Mouse (Mus musculus): ENCODE results near the gene Car9.
"Not testable (repeated sequence)": the region's sequence is repeated elsewhere in the genome, so short reads cannot be mapped to it uniquely, and the experiment has no call there.

Gene Car9

GRCm38 (mm10) chr4:43528487-43528886 is 21.7 kb downstream of the Car9 start:
- no peak for DNase-seq (ENCODE audit: low spot score)

- DNase-seq (ENCODE audit: low spot score): no peak
Measured at GRCm38 (mm10) chr4:43530081-43530501, 23.3 kb downstream of the Car9 start.

DNA sequence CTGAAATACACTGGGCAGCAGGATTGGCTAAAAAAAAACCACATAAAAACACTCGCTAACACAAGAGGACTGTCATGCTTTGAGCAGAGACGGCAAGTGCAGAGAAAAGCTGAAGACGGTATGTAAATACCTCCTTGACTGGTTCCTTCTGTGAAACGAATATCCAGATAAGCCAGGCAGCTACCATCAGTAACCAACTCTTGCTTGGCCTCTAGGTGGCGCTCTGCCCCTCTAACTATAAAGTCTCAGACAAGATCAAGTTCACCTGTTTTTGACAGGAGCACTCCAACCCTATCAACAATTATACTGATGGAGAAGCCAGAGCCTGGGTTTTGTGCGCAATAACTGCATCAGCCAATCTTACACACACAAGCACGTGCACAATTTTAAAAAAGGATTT is 23.8 kb downstream of the Car9 start:
- peak; percentile 65 for DNase-seq (ENCODE audit: low spot score)

DNA sequence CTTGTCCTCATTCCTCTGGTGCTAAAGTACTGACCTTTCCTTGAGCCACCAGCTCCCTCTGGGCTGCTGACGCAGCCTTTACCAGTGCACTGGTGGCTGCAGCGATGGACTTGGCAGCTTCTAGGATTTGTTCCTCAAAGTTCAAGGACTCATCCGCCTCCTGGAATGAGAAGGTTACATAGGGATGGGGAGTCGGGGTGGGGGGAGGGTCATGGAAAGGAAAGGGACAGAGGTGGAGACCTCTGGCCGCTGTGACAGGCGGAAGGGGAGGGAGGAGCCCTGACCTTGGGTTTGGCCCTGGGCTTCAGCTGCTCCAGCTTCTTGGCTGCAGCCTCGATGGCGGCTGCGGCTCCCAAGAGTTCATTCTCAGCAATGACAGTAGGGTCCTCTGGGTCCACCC is 26.5 kb downstream of the Car9 start:
- DNase-seq (ENCODE audit: low spot score): peak; percentile 62

GRCm38 (mm10) chr4:43535628-43536027 is 28.9 kb downstream of the Car9 start:
- DNase-seq (ENCODE audit: low spot score): no peak

GRCm38 (mm10) chr4:43536031-43536430 is 29.3 kb downstream of the Car9 start:
- DNase-seq (ENCODE audit: low spot score): no peak

- no peak for DNase-seq (ENCODE audit: low spot score)
Measured at GRCm38 (mm10) chr4:43542044-43542443, 35.3 kb downstream of the Car9 start.

- no peak for DNase-seq (ENCODE audit: low spot score)
Measured at GRCm38 (mm10) chr4:43546375-43547047, 39.7 kb downstream of the Car9 start.

- no peak for DNase-seq (ENCODE audit: low spot score)
Measured at GRCm38 (mm10) chr4:43547160-43547559, 40.4 kb downstream of the Car9 start.

GRCm38 (mm10) chr4:43549055-43549454 is 42.3 kb downstream of the Car9 start:
- DNase-seq (ENCODE audit: low spot score): no peak

- not testable (repeated sequence) for DNase-seq (ENCODE audit: low spot score)
Measured at GRCm38 (mm10) chr4:43551854-43552253, 45.1 kb downstream of the Car9 start.

DNA sequence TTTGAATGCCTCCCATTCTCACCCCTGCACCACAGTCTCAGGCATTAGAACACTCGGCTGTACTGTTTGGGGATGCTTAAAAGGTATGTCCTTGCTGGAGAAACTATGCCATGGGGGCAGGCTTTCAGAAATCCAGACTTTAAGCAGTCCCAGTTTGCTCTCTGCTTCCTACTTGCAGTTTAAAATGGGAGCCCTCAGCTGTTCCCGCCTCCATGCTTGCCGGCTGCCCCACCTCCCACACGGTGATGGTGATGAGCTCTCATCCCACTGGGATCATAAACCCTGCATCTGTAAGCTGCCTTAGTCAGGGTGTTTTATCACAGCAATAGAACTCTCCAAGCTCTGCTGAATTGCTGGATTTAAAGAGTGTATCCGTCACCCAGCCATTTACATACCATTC is 45.7 kb downstream of the Car9 start:
- no peak for DNase-seq (ENCODE audit: low spot score)

- no peak for DNase-seq (ENCODE audit: low spot score)
Measured at GRCm38 (mm10) chr4:43553891-43554290, 47.1 kb downstream of the Car9 start.

- no peak for DNase-seq (ENCODE audit: low spot score)
Measured at GRCm38 (mm10) chr4:43555926-43556325, 49.2 kb downstream of the Car9 start.

GRCm38 (mm10) chr4:43558028-43558630 is 51.4 kb downstream of the Car9 start:
- DNase-seq (ENCODE audit: low spot score): no peak

DNA sequence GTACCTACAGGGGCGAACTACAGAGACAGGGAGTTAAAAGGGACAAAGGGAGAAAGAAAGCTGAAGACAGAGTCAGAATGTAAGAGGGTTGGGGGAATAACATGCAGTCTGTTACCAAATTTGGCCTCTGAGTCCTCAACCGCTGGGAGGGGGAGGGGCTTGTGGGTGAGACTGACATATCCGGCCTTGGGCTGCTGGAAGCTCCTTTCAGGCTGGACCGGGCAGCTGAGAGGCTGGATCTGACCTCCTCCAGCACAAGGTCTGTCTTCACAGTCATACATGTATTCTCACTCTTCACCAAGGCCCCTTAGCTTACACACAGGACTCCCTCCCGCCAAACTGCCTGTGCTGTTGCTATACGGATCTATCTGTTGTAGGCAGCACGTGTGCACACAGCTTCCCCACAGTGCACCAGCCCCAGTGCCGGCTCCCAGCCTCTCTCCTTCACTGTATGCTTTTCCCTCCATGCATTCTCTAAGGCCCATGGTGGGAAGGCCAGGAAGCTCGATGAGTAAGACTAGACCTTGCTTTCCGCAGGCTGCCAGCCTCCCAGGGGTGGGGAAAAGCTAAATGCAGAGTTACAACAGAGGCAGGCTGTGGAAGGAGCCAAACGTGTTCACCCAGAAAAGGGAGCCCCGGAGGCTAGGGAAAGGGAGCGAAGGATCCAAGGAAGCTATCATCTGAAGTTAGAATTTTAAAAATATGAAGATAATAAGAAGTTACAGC is 52.0 kb downstream of the Car9 start:
- DNase-seq (ENCODE audit: low spot score): no peak

GRCm38 (mm10) chr4:43559519-43560242 is 52.9 kb downstream of the Car9 start:
- DNase-seq (ENCODE audit: low spot score): no peak

- DNase-seq (ENCODE audit: low spot score): no peak
Measured at GRCm38 (mm10) chr4:43560243-43560611, 53.5 kb downstream of the Car9 start.

DNA sequence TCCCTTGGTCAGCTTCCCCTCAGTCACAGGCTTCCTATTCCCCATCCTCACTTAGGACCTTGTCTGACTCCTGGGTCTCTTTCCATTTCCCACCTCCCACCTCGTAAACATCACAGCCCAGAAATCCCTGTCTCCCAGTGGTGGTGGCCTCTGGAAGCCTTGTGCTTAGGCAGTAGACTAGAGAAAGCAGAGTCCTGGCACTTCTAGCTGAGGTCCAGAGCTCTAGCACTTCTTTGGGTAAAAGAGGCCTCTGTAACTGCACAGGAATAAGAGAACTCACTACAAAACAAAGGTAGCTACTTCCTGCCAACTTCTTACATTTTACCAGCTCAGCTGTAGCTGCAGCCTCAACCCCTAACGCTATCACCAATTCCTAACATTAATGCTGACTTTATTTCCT is 54.2 kb downstream of the Car9 start:
- no peak for DNase-seq (ENCODE audit: low spot score)

DNA sequence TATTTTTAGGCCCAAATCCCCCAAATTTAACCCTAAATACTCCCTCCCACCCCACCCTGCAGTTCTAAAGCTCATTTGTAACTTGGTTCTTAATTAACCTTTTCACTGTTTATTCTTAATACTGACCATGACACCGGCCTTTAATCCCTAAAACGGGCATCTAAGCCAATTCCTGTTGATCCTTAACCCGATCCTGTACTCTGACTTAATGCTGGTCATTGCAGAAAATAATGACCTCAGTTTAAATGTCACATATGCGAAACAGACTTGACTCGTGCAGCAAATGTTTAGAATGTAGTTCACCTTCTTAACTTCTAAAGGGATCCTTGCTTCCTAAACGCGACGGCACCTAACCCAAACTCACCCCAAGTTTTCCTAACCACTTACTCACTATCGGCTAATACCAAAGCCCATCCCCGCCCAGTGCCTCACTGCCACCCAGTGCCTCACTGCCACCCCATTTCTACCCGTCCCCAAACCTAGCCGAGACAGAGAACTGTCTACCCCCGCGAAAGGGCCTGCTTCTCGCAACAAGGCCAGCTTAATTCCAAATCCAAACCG is 54.8 kb downstream of the Car9 start:
- no peak for DNase-seq (ENCODE audit: low spot score)

- DNase-seq (ENCODE audit: low spot score): peak; percentile 94
Measured at GRCm38 (mm10) chr4:43561997-43562768, 55.4 kb downstream of the Car9 start, which contains the start of the genes Creb3 and Tln1. Gene Creb3 (plus strand): TSS chr4:43562332. Gene Tln1 (minus strand): TSS chr4:43562691.

Data from testis, postnatal 14 days (tissue).